Mouse (Mus musculus): ENCODE measurements around the gene Masp1.

Masp1 gene

GRCm38 (mm10) chr16:23513401-23513800 lies 7.2 kb downstream of the Masp1 start:
- no peak for DNase-seq (ENCODE audit: low read depth, low spot score)

- DNase-seq (ENCODE audit: low read depth, low spot score): no peak
Measured at GRCm38 (mm10) chr16:23511166-23511935, 9.3 kb downstream of the Masp1 start.

- no peak for DNase-seq (ENCODE audit: low read depth, low spot score)
Measured at GRCm38 (mm10) chr16:23505904-23506687, 14.5 kb downstream of the Masp1 start.

GRCm38 (mm10) chr16:23504320-23504744 lies 16.3 kb downstream of the Masp1 start:
- no peak for DNase-seq (ENCODE audit: low read depth, low spot score)

GRCm38 (mm10) chr16:23503351-23503750 lies 17.3 kb downstream of the Masp1 start:
- DNase-seq (ENCODE audit: low read depth, low spot score): no peak

- DNase-seq (ENCODE audit: low read depth, low spot score): no peak
Measured at GRCm38 (mm10) chr16:23502478-23502877, 18.1 kb downstream of the Masp1 start.

GRCm38 (mm10) chr16:23501288-23501687 lies 19.3 kb downstream of the Masp1 start:
- no peak for DNase-seq (ENCODE audit: low read depth, low spot score)

- DNase-seq (ENCODE audit: low read depth, low spot score): no peak
Measured at GRCm38 (mm10) chr16:23500558-23500957, 20.1 kb downstream of the Masp1 start.

- DNase-seq (ENCODE audit: low read depth, low spot score): no peak
Measured at GRCm38 (mm10) chr16:23498691-23499131, 21.9 kb downstream of the Masp1 start.

GRCm38 (mm10) chr16:23497881-23498280 lies 22.7 kb downstream of the Masp1 start:
- DNase-seq (ENCODE audit: low read depth, low spot score): no peak

- no peak for DNase-seq (ENCODE audit: low read depth, low spot score)
Measured at GRCm38 (mm10) chr16:23497440-23497839, 23.2 kb downstream of the Masp1 start.

GRCm38 (mm10) chr16:23496245-23496924 lies 24.2 kb downstream of the Masp1 start:
- no peak for DNase-seq (ENCODE audit: low read depth, low spot score)

GRCm38 (mm10) chr16:23492783-23493182 lies 27.8 kb downstream of the Masp1 start:
- no peak for DNase-seq (ENCODE audit: low read depth, low spot score)

GRCm38 (mm10) chr16:23483292-23483691 lies 37.3 kb downstream of the Masp1 start:
- DNase-seq (ENCODE audit: low read depth, low spot score): no peak

- DNase-seq (ENCODE audit: low read depth, low spot score): no peak
Measured at GRCm38 (mm10) chr16:23482846-23483245, 37.8 kb downstream of the Masp1 start.

GRCm38 (mm10) chr16:23482218-23482617 lies 38.4 kb downstream of the Masp1 start:
- no peak for DNase-seq (ENCODE audit: low read depth, low spot score)

GRCm38 (mm10) chr16:23479872-23480603 lies 40.6 kb downstream of the Masp1 start:
- DNase-seq (ENCODE audit: low read depth, low spot score): no peak

GRCm38 (mm10) chr16:23476598-23476997 lies 44.0 kb downstream of the Masp1 start:
- no peak for DNase-seq (ENCODE audit: low read depth, low spot score)

GRCm38 (mm10) chr16:23475651-23476050 lies 45.0 kb downstream of the Masp1 start:
- DNase-seq (ENCODE audit: low read depth, low spot score): no peak

GRCm38 (mm10) chr16:23472046-23472445 lies 48.6 kb downstream of the Masp1 start:
- no peak for DNase-seq (ENCODE audit: low read depth, low spot score)

- DNase-seq (ENCODE audit: low read depth, low spot score): no peak
Measured at GRCm38 (mm10) chr16:23471551-23471950, 49.1 kb downstream of the Masp1 start.

Measured in retina, postnatal 7 days (tissue).